Mouse (Mus musculus) midbrain, embryonic 16.5 days (tissue): ENCODE data around the gene Gm7534. TPM values are rescaled to one million over a fixed set of nuclear protein-coding genes. Genes with fewer than 3 reads are reported as not detected.
A peak's percentile ranks its signal among the peaks of the same experiment; 100 is the strongest.

Experiments used
- ATAC-seq: fragments of 200-750 bp; cut with Nextera tagmentation; 2 replicates; pipeline ENCODE4 v1.8.0; 2017; ENCODE audit warnings: moderate TSS enrichment
- H3K27ac ChIP-seq: fragments of 300-500 bp; sonication (generic); 2 replicates; pipeline ENCODE4 v1.5.1; 2014; ENCODE audit warnings: mild to moderate bottlenecking, low read length, mixed read lengths
- H3K27me3 ChIP-seq: fragments of 300-500 bp; sonication (generic); 2 replicates; pipeline ENCODE4 v1.6.1; 2014; ENCODE audit warnings: low read depth, low read length, mixed read lengths; ENCODE audit not compliant: control insufficient read depth, insufficient read depth
- H3K36me3 ChIP-seq: fragments of 300-500 bp; sonication (generic); 2 replicates; pipeline ENCODE4 v1.6.1; 2014; ENCODE audit warnings: mild to moderate bottlenecking, low read length, moderate library complexity, mixed read lengths; ENCODE audit not compliant: control insufficient read depth, insufficient read depth
- H3K4me1 ChIP-seq: fragments of 300-500 bp; sonication (generic); 2 replicates; pipeline ENCODE4 v1.6.1; 2014; ENCODE audit warnings: mild to moderate bottlenecking, low read length, mixed read lengths; ENCODE audit not compliant: control insufficient read depth, insufficient read depth
- H3K4me2 ChIP-seq: fragments of 300-500 bp; sonication (generic); 2 replicates; pipeline ENCODE4 v1.6.1; 2014; ENCODE audit warnings: mild to moderate bottlenecking, low read length, mixed read lengths
- H3K4me3 ChIP-seq: fragments of 300-500 bp; sonication (generic); 2 replicates; pipeline ENCODE4 v1.5.1; 2014; ENCODE audit warnings: low read depth, mild to moderate bottlenecking, low read length, moderate library complexity, mixed read lengths
- H3K9ac ChIP-seq: fragments of 300-500 bp; sonication (generic); 2 replicates; pipeline ENCODE4 v1.6.1; 2014; ENCODE audit warnings: low read depth, low read length, mixed read lengths
- H3K9me3 ChIP-seq: fragments of 300-500 bp; sonication (generic); replicated peaks from 2 replicates; pipeline ENCODE4 v1.6.1; 2014; ENCODE audit warnings: mild to moderate bottlenecking, low read length, mixed read lengths; ENCODE audit not compliant: control insufficient read depth, poor library complexity, severe bottlenecking
- WGBS: fragments of 180-500 bp; shearing (Covaris S2); extraction: QIAGEN DNeasy Blood & Tissue Kit; methylation state at CpG from one replicate; pipeline ENCODE4 v1.1.7; 2014; 5-methylcytosine and 5-hydroxymethylcytosine counted together
- polyA plus RNA-seq: library from polyadenylated mRNA; unstranded; fragments of >200 nt; fragmentation: Nextera tagmentation; extraction: Ambion mirVana; gene quantifications from 2 replicates; pipeline ENCODE4 v1.2.1, GENCODE M21; 2015

Gm7534 gene
- not detected in 2 replicates for polyA plus RNA-seq

DNA sequence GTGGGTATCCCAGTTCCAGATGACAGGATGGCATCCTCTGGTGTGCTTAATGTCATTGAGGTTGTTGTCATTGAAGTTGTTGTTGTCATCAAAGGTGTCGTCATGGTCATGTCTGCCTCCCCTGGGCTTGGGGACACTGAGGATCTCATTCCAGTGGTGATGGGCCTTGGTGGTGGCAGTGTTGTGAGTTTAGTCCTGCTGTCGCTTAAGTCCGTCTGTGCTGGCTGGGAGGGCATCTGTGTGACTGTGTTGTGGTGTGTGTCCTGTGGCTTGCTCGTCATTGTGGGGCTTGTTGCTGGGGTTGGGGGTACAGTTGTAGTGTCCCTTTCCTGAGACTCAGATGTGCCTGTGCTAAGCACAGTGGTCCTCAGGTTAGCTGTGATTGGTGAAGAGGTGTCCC is at the start of gene Gm7534:
Gene Gm7534 (minus strand): TSS at position 101 of the 400 bp plus-strand sequence.
- Histone ChIP-seq H3K9me3 (no peaks in the 10 kb centered on the region), H3K4me3 (no peak within 1 kb of the TSS), H3K36me3 (no peaks in the 10 kb centered on the region), H3K4me2 (no peak within 1 kb of the TSS), H3K4me1 (no peaks in the 10 kb centered on the region), H3K9ac (no peak within 1 kb of the TSS), H3K27me3 (no peaks in the 10 kb centered on the region), H3K27ac (no peak within 1 kb of the TSS)
- no peak for ATAC-seq
- WGBS, result 93% methylated on average over 4 of the region's 4 CpGs

DNA sequence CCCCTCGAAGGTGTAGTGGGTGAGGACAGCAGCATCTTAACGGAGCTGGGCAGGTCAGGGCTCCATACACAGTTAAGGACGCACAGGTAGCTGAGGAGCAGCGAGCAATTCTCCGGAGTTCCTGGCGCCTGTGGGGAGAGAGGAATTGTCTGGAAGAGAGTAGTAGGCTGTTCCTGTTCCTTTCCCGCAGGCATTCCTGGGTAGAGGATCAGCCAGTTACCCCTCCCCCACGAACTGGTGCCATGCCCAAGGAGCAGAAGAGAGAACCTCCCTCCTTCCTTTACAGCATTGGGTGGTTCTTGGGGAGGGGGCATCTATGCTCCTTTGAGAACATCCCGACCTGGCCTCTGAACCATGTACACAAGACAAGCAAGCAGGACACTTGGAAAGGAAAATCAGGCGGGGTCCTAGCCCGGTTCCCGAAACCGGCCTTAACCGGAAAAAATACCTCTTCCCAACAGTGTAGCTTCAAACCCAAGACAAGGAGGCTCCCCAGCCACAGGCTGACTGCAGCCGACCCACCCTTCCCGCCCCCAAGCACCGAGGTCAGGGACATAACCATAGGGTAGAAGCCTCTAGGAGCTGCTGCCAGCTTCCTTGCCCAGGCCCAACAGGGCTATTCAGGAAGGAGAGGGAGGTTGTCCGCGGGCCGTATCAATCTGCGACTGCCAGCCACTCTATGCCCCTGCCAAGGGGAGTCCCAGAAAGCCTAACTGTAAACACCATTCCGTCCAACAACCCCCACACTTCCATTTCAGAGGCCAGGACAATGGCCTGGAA is 49.5 kb upstream of the Gm7534 start:
- Histone ChIP-seq H3K4me2 (peak overlapping the region; percentile 77), H3K9me3 (no peaks in the 10 kb centered on the region), H3K9ac (peak overlapping the region; percentile 75), H3K27me3 (peaks cover 53% of the 10 kb centered on the region), H3K4me3 (peak overlapping the region; percentile 59), H3K4me1 (peaks cover 18% of the 10 kb centered on the region; the same call in 1 of the 2 replicates), H3K27ac (peak overlapping the region; percentile 81), H3K36me3 (no peaks in the 10 kb centered on the region)
- 7% methylated on average over 22 of the region's 22 CpGs for WGBS
- ATAC-seq, result no peak

GRCm38 (mm10) chr4:134251241-134252130 is 48.7 kb upstream of the Gm7534 start:
- H3K4me3 ChIP-seq, result peak overlapping the region; percentile 59
- H3K4me1 ChIP-seq, result peaks cover 18% of the 10 kb centered on the region; the same call in 1 of the 2 replicates
- H3K9me3 ChIP-seq, result no peaks in the 10 kb centered on the region
- peak overlapping the region; percentile 81 for H3K27ac ChIP-seq
- peaks cover 54% of the 10 kb centered on the region for H3K27me3 ChIP-seq
- H3K36me3 ChIP-seq, result no peaks in the 10 kb centered on the region
- peak overlapping the region; percentile 77 for H3K4me2 ChIP-seq
- peak; percentile 66 for ATAC-seq
- 1% methylated on average over 86 of the region's 91 CpGs for WGBS
- H3K9ac ChIP-seq, result peak overlapping the region; percentile 75

DNA sequence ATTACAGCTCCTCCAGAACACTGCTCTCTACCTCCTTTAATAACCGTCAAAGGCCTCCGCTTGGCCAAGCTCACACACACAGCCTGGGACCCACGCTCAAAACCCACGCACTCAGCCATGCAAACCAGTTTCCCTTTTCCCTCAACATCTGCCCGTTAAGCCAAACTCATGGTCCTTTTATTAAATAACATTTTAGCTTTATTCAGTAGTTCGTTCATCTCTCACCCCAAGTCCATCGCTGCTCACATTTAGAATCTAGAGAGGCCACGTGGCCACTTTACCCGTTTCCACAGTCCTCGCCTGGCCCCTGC is 48.1 kb upstream of the Gm7534 start:
- peaks cover 21% of the 10 kb centered on the region; the same call in 1 of the 2 replicates for H3K4me1 ChIP-seq

GRCm38 (mm10) chr4:134250116-134250929 is 47.5 kb upstream of the Gm7534 start:
- Histone ChIP-seq H3K4me3 (peak overlapping the region; percentile 59), H3K4me2 (peak overlapping the region; percentile 77), H3K27ac (0 out of 2 replicates have a peak overlapping the region, but pooled peaks have one; percentile 81), H3K36me3 (no peaks in the 10 kb centered on the region), H3K4me1 (peaks cover 24% of the 10 kb centered on the region; the same call in 1 of the 2 replicates), H3K27me3 (peaks cover 49% of the 10 kb centered on the region), H3K9me3 (no peaks in the 10 kb centered on the region), H3K9ac (peak overlapping the region; percentile 75)
- WGBS, result 4% methylated on average over 27 of the region's 27 CpGs
- ATAC-seq, result no peak

More for the DNA sequence above, 48.1 kb upstream of the Gm7534 start:
- peak overlapping the region; percentile 81 for H3K27ac ChIP-seq
- WGBS, result 3% methylated on average over 10 of the region's 10 CpGs
- no peaks in the 10 kb centered on the region for H3K9me3 ChIP-seq
- peak overlapping the region; percentile 77 for H3K4me2 ChIP-seq
- peak overlapping the region; percentile 59 for H3K4me3 ChIP-seq
- no peak for ATAC-seq
- H3K27me3 ChIP-seq, result peaks cover 49% of the 10 kb centered on the region
- no peaks in the 10 kb centered on the region for H3K36me3 ChIP-seq
- H3K9ac ChIP-seq, result peak overlapping the region; percentile 75

- peak; percentile 30; the same call in 1 of the 2 replicates for ATAC-seq
- H3K4me3 ChIP-seq, result peak overlapping the region; percentile 59
- no peaks in the 10 kb centered on the region for H3K36me3 ChIP-seq
- no peaks in the 10 kb centered on the region for H3K9me3 ChIP-seq
- no peak overlapping the region for H3K27ac ChIP-seq
- peak overlapping the region; percentile 57 for H3K9ac ChIP-seq
- WGBS, result 1% methylated on average over 30 of the region's 30 CpGs
- H3K4me2 ChIP-seq, result peak overlapping the region; percentile 77
- H3K27me3 ChIP-seq, result peaks cover 43% of the 10 kb centered on the region
- peaks cover 27% of the 10 kb centered on the region for H3K4me1 ChIP-seq
These were observed 46.8 kb upstream of the Gm7534 start for GRCm38 (mm10) chr4:134249651-134250050.

GRCm38 (mm10) chr4:134246719-134247258 is 44.0 kb upstream of the Gm7534 start, which contains the start of gene Gm30191:
Gm30191 (plus strand) TSS chr4:134246935.
- no peaks in the 10 kb centered on the region for H3K36me3 ChIP-seq
- H3K27ac ChIP-seq, result no peak within 1 kb of the TSS
- ATAC-seq, result no peak
- WGBS, result 66% methylated on average over 7 of the region's 7 CpGs
- H3K9me3 ChIP-seq, result no peaks in the 10 kb centered on the region
- H3K4me1 ChIP-seq, result peaks cover 26% of the 10 kb centered on the region
- H3K4me2 ChIP-seq, result peak within 1 kb of the TSS; percentile 85
- peak within 1 kb of the TSS; percentile 60 for H3K9ac ChIP-seq
- peaks cover 19% of the 10 kb centered on the region for H3K27me3 ChIP-seq
- H3K4me3 ChIP-seq, result peak within 1 kb of the TSS; percentile 67

- H3K4me2 ChIP-seq, result no peak overlapping the region; the same call in 1 of the 2 replicates
- 20% methylated on average over 4 of the region's 4 CpGs for WGBS
- no peaks in the 10 kb centered on the region for H3K36me3 ChIP-seq
- H3K4me1 ChIP-seq, result peaks cover 24% of the 10 kb centered on the region
- H3K4me3 ChIP-seq, result no peak overlapping the region
- no peak; the same call in 1 of the 2 replicates for ATAC-seq
- H3K9ac ChIP-seq, result no peak overlapping the region
- H3K9me3 ChIP-seq, result no peaks in the 10 kb centered on the region
- H3K27me3 ChIP-seq, result peaks cover 19% of the 10 kb centered on the region
- no peak overlapping the region for H3K27ac ChIP-seq
These were observed 43.5 kb upstream of the Gm7534 start for GRCm38 (mm10) chr4:134246256-134246655.
